Mouse (Mus musculus) cerebral cortex, adult 2 months (tissue): ENCODE results near the gene Dgkg.

ENCODE experiments used
- WGBS: fragments of 180-500 bp; shearing (Covaris S2); methylation state at CpG from one replicate; pipeline ENCODE4 v1.1.7; 2018; 5-methylcytosine and 5-hydroxymethylcytosine counted together

Dgkg gene

DNA sequence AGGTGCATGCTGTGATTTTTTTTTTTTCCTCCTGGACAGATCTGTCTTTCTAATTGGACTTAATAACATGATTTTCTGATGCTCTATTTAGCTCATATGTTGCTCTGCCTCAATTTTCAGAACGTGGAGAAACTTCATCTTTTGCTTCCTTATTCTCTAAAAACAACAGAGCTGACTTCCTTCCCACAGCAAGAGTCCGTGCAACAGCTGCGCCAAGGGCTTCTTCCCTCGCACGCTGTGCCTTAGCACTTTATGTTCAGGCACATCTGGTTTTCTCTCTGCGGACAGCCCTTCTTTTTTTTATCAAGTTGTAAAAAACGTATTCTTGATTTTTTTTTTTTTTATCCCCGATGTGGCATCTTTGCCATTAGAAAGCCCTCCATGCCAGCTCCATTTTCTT is 111.2 kb downstream of the Dgkg start:
- WGBS: 23% methylated on average over 8 of the region's 8 CpGs

DNA sequence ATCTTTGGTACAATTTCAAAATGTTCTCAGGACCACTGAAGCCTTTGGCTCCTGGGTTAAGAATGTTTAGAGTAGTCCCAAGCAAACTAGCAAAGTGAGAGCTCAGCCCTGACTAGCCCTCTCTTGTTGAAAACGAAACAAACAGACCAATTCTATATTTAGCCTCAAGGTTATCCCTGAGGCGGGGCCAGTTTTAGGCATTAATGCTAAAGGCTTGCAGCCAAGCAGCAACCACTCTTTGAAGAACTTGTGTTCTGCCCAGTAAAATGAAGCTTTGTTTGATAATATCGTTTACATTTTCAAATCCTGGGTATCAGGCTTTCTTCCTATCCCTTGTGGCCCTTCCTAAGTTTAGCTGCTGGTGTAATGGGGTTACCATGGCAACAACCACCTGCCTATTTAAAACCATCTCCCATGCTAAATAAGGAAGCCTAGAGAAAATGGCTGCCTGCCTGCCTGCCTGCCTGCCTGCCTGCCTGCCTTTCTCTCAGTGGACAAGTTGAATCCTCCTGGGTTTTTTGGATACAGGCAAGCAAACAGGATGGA is 111.9 kb downstream of the Dgkg start:
- WGBS: 6% methylated on average over 3 of the region's 3 CpGs

GRCm38 (mm10) chr16:22542691-22543141 is 114.3 kb downstream of the Dgkg start:
- WGBS: 60% methylated on average over 6 of the region's 6 CpGs

DNA sequence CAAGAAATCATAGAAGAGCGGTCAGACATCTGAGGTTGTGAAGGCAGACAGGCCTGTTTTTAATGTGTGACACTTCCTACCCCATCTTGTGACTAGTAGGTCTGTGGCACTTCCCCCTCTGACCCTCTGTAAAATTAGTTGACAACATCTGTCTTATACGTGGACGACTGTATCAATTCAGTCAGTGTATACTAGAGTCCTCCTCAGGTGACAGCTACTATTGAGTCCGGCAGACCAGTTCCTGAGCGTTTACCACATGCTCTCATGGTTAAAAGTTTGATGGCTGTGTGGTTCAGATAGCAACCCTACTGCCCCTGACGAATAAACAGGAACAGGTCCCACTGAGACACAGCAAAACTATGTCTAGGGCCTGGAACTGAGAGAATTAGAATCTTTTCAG is 117.7 kb downstream of the Dgkg start:
- WGBS: 82% methylated on average over 6 of the region's 6 CpGs

- 86% methylated on average over 8 of the region's 8 CpGs for WGBS
Observed at GRCm38 (mm10) chr16:22536581-22537160, 120.3 kb downstream of the Dgkg start.

GRCm38 (mm10) chr16:22533087-22533486 is 123.9 kb downstream of the Dgkg start:
- WGBS: 68% methylated on average over 3 of the region's 3 CpGs

DNA sequence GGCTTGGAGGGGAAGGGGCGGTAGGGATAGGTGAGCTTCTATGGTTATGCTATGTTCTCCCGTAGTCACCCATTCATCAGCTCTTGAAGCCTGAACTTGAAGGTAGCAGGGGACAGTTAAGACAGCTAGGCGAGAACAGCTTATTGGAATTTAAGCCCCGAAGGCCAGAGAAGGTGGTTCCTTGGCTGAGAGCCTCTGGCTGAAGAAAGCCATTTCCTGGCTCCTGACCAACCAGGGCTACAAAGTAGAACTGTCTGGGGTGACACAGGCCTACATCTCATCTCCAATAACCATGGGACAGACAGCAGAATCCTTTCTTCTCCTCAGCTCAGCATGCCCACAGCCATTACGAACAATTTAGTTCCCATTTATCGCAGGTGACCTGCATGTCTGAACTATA is 125.2 kb downstream of the Dgkg start:
- WGBS: 81% methylated on average over 6 of the region's 6 CpGs

DNA sequence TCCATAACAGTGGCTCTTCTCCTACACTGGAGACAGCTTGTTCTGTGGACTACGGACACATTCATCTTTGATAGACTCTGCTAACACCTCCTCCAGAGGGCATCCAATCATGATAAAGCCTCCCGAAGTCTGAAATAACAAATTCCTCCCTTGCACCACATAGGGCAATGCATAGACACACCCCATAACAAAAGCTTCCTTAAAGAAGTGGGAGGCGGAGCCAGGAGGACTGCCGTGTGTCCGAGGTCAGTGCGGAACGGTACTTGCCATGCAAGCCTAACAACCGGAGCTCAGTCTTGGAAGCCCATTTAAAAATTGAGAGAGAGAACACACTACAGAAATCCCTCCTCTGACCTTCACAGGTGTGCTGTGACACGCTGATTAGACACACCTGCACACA is 126.0 kb downstream of the Dgkg start:
- WGBS: 81% methylated on average over 9 of the region's 9 CpGs

GRCm38 (mm10) chr16:22527499-22527939 is 129.5 kb downstream of the Dgkg start:
- WGBS: 57% methylated on average over 5 of the region's 5 CpGs

DNA sequence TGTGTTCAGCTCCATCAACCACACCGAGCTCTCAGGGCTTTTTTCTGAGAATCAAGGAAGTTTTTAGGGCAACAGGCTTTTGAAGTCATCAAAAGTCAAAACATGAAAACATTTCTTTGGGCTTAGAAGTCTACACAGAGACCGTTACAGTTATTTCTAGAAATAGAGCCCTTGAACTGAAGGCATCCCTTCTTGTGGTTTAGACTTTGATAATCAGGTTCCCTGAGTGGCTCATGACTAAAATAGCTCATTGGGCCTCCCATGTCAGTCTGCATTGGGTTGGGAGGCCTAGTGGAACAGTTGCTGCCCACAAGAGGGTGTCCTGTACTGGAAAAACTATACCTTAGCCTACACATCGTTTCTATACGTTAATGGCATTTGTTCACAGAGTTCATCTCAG is 130.6 kb downstream of the Dgkg start:
- 91% methylated on average over 4 of the region's 4 CpGs for WGBS

DNA sequence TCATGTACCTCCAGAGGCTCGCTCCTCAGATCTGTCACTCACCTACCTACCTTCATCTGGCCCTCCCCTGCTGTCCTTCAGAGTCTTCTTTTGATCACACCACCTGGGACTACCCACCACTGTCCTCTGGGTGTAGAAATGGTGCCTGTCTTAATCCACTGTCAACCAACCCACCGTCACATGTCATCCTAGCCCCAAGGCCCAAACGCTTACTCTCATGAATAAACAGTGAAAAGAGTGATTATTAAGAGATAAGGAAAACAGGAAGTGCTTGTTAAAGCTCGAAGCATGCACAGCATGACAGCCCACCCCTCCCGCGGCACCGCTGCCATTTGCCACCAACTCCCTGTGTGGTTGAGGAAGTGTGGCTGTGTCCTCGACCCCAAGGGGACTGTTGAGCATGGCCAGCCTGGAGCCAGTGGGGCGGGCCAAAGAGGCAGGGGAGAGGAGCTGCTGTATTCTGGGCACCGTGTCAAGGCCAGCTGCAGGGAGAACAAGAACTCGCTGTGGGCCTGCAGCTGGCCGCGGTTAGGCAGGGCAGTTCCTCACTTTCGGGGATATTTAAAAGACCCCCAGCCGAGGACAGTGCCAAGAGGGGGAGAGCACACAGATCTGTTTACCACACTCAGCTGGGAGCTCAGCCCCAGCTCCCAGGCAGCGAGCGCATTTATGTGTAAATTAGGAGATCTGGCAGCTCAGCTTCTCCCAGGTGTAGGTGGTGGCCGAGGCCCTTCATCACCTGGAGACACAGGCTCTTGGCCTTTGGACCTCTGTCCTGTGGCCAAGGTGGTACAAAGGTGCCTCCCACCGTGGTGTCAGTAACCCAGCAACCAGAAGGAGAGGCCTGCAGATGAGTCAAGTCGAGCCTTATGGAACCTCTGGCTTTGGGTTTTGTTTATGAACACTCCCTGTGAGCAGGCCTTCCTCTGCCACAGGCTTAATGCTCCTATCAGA is 139.3 kb downstream of the Dgkg start:
- 35% methylated on average over 20 of the region's 20 CpGs for WGBS

DNA sequence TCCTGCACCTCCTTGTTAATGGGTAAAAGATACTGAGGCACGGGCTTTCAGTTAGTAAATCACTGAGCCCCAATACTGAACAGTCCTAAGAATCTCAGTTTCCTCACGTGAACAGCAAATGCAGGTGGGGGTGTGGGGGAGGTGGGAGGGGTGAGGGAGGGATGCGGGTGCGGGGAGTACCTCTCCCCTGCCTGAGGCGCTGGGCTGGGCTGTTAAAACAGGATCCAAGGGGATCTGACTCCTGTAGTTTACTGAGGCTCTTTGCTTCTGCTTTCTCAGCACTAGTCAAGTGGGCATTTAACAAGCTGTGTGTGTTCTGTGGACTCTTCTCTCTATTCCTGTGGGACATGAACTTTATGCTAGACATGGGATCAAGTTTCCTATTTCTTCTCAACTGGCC is 141.5 kb downstream of the Dgkg start:
- WGBS: 69% methylated on average over 5 of the region's 5 CpGs

DNA sequence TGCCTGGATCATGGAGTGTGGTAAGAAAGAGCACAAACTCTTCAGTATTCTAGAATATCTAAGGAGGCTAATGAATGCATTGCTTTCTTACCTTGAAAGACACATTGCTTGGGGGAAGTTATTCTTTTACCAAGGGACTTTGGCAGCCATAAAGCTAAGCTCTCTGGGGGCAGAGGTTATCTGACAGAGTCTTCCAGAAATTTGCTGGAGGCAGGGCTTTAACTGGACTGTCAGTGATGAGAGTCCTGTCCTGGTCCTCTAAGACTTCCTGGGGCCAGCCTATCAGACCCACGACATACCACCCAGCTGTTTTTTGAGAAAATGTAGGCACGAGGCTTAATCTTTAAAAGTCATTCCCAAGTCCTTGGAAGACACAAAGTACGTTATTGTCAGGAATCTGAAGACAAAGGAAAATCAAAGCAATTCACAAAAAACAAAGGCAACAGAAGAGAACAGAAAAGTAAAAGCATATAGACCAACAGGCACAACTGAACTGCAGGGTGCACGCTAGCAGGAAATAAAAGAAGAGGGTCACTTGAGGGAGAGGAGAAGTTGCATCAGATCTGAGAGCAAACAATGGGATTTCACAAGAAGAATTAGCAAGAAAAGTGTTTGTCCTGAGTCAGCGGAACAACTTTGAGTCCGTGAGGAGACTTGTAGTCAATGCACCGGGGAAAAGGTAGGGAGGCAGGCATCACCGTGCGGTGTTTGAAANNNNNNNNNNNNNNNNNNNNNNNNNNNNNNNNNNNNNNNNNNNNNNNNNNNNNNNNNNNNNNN is 146.0 kb downstream of the Dgkg start:
- WGBS: 80% methylated on average over 9 of the region's 9 CpGs

- WGBS: 41% methylated on average over 5 of the region's 5 CpGs
Observed at GRCm38 (mm10) chr16:22508936-22509563, 148.0 kb downstream of the Dgkg start.

DNA sequence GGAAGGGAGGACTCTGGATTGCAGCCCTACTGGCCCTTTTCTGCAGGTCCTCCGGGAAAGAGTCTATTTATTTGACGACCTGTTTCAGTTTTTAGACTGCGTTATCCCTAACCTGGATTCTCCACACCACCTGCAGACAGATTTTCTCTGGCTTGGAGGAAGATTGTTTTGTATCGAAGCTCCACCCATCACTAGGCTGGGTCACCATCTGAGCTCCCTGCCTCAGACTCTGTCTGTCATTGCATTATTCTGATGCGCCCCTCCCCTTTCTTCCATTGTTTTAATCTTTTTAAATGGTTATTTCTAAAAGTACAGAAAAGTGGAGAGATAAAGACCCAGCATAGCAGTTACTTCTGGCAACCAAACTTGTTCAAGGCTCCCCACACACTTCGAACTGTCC is 151.4 kb downstream of the Dgkg start:
- 84% methylated on average over 6 of the region's 6 CpGs for WGBS

DNA sequence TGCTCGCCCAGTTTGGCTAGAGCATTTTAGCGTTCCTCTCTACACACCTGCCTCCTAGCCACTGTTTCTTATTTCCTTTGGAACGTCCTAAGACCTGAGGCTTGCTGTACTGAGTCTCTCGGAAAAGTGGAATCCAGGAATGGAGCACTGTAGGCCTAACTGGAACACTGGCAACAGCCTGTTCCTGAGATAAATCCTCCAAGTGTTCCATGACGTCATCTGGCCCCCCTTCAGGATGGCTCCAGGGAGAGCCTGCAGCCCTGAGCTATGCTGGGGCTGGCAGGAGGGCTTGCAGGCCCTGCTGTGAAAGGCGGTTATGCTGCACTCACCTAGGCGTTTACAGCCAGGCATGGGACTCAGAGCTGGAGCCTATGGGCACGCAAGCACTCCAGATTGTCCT is 152.2 kb downstream of the Dgkg start:
- 47% methylated on average over 8 of the region's 8 CpGs for WGBS

GRCm38 (mm10) chr16:22504049-22504448 is 153.0 kb downstream of the Dgkg start:
- 61% methylated on average over 5 of the region's 5 CpGs for WGBS

GRCm38 (mm10) chr16:22503467-22503866 is 153.6 kb downstream of the Dgkg start:
- WGBS: 76% methylated on average over 4 of the region's 4 CpGs

DNA sequence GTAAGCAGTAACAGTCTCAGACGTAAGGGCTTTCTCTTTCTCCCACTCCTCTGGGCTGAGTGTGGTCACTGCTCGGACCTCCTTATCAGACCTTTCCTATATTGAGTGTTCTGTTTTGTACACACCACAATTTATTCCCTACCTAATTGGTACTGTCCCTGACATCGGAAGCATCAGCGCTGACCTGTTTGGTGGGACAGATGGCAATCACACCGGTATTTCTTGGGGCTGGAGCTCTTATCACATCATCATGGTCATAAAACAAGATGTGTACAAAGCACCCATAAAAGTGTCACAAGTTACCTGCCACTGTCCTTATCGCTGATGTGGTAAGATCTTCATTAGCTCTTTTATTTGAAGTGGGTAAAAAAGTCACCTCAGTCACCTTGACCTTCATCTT is 155.2 kb downstream of the Dgkg start:
- WGBS: 93% methylated on average over 6 of the region's 6 CpGs

DNA sequence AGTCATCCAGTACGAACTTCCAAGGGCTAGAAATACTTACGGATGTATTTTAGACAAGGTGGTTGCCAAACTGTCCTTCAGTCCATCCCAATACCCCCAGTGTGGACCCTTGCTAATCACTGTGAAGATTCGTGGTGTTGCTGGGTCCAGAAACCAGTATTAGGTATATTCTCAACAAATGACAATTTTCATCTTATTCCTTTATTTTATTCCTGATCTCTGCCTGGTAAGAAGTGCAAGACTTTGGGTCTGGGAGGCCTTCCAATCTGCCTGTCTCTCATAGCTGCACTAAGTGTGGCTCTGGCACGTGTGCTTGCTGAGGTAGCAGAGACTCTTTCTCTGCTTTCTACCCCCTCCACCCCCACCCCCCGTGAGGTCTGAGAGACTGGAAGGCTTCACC is 156.5 kb downstream of the Dgkg start:
- 70% methylated on average over 5 of the region's 5 CpGs for WGBS

- WGBS: 93% methylated on average over 5 of the region's 5 CpGs
Observed at GRCm38 (mm10) chr16:22499951-22500350, 157.1 kb downstream of the Dgkg start.

DNA sequence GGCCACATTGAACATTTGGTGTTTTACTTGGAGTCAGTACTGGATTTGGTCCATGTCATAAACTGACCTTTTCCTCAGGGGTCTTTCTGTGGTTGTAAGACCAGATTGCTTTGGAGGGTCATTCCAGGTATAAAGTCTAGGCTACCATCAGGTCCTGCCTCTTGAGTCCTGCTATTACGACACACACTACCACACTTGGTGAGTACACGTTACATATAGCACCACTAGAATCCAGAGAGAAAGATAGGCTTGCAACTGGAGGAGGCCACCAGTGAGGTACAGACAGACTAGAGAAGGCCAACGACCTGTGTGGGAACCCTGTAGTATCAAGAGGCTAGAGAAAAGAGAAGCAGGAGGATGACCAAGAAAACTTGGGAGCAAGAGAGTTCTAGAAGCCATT is 157.6 kb downstream of the Dgkg start:
- 93% methylated on average over 3 of the region's 3 CpGs for WGBS
